Mouse (Mus musculus) megakaryocyte, adult 5-6 weeks (primary cell): ENCODE results near the gene Rhcg. TPM values are rescaled to one million over a fixed set of nuclear protein-coding genes. Genes with fewer than 3 reads are reported as not detected.
A peak's percentile ranks its signal among the peaks of the same experiment; 100 is the strongest.

Experiments used
- ATAC-seq: 2 replicates; pipeline ENCODE4 v1.8.0; 2016; ENCODE audit warnings: mild to moderate bottlenecking, inconsistent platforms; ENCODE audit not compliant: poor library complexity, severe bottlenecking
- total RNA-seq, 2 experiments: library from RNA; stranded (forward) in 1 of 2; stranded (reverse) in 1 of 2; fragments of 153-499, 151-499 nt in 1 of 2; fragments of 221-1000, 200-1000 nt in 1 of 2; gene quantifications; 2 replicates each; pipeline versions ENCODE4 v1.2.3 to v1.2.4; 2015 to 2017

Gene Rhcg
- total RNA-seq, 2 experiments from 2014 or later, result 0.18 TPM; not detected in 1

DNA sequence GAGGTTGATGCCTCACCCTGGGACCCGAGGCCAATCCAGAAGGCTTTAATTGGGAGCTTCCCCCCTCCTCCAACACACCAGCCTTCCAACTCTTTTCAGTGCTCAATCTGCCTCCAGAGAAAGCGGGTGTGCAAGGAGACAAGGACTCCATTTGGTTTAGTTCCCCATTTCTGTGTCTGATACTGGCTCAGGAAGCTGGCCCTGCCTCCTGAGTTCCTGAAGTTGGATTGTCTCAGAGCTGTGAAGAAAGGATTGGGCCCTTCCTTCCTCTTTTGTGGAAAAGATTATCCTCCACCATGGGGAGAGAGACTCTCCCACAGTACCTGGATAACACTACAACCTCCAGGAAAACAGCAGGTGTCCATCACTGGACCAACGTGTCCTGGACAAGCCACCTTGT lies 10.7 kb downstream of the Rhcg start:
- peak; percentile 51 for ATAC-seq

DNA sequence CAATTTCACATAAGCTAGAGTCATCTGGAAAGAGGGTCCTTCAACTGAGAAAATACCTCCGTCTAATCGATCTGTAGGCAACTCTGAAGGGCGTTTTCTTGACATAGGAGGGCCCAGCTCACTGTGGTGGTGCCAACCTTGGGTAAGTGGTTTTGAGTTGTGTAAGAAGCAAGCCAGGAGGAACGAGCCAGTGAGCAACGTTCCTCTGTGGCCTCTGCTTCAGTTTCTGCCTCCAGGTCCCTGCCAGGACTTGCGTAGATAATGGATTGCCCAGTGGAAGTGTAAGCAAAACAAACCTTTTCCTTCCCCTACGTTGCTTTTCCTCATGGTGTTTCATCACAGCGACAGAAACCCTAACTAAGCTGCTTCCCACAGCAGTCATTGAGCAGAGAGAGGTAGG lies 15.5 kb downstream of the Rhcg start:
- peak; percentile 78 for ATAC-seq

DNA sequence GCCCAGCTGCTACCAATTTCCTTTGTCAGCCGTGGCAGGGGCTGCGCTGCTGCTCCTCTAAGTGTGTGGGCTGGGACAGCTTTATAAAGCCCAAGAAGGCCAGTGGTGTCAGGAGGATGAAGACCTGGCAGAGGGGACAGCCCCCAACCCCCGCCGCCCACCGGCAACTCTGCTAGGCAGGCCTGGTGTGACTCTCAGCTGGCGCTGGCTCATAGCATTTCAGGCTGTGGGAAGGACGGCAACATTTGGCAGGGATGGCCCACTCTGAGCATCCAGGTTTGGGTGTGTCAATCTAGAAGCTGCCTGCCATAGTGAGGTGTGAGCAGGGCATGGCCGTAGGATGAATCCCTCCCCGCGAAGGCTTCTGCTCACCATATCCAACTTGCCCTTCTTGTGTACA lies 17.3 kb downstream of the Rhcg start:
- ATAC-seq, result no peak

DNA sequence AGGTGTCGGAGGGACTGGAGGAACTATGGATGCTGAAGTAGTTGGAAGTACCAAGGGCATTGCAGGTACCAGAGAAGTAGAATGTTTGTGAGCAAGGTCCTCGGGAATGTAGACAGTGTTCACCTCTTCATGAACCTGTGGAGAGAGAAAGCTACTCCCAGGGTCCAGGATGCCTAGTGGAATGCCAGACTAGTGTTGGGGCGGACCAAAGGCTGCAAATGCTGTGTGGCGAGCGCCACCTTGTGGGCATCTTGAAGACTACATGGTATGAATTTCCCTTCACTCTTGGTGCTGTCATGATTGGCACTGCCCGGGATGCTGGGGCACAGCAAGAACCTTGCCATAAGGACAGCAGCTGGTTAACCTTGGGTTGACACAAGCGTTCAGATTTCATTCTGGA lies 22.6 kb downstream of the Rhcg start:
- peak; percentile 80 for ATAC-seq

DNA sequence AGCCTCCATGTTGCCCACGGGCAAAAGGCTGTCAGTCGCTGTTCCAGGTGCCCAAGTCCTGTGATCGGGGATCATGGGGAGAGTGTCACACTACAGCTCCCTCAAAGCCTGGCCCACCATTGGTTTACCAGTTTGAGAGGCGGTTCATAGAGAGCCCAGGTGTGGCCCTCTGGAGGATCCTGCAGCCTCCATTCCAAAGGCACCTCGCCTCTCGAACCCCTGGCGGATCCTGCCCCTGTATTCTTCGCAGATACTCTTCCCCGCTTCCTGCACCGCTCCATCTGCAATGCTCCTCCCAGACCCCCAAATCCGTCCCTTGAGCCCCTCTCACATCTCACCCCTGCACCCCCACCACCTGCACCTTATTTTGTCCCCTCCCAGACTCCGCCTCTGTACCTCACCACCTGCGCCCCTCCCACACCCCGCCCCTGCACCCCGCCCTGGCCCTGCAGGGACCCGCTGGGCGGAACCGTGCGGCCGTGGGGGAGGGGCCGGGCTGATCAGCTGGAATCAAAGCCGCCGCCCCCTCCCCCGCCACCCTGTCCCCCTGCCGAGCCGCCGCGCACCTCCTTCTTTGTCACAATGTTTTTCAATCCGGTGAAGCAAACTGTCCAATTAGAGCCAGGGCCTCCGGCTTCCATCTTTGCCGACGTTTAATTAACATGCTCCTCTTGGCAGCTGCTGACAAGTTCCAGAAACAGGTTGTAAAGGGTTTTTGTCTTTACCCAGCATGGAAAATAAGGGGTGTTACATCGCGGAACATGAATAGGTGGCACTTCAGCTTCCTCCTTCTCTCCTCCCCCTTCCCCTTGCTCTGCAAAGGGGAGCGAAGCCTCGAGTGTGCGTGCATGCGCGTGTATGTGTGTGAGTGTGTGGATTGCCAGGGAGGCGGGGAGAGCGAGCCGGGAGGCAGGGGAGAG lies 25.4 kb downstream of the Rhcg start:
- 0 out of 2 replicates have a peak, but pooled peaks have one; percentile 50 for ATAC-seq

DNA sequence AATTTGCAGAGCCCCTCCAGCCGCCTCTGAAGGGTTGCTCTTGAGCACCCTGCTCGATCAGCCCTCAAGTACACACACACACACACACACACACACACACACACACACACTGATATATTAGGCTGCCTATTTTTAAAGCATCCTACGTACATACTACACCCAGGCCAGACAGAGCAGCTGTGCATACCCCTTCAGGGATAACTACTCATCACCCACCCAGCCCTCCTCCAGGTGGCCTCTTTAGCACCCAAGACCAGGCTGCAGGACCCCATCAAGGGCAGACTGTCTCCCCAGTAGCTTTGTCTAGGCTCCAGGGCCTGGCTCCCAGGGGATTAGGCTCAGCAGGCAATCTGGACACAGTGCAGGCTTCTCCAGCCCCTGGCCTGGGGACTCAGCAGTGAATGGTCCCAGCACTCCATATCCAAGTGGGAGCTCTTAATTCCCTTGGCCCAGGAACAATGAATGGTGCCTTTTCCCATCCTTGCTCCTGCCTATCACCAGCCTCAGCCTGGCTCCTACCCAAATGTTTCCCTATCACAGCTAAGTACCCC lies 26.8 kb downstream of the Rhcg start:
- ATAC-seq, result no peak

DNA sequence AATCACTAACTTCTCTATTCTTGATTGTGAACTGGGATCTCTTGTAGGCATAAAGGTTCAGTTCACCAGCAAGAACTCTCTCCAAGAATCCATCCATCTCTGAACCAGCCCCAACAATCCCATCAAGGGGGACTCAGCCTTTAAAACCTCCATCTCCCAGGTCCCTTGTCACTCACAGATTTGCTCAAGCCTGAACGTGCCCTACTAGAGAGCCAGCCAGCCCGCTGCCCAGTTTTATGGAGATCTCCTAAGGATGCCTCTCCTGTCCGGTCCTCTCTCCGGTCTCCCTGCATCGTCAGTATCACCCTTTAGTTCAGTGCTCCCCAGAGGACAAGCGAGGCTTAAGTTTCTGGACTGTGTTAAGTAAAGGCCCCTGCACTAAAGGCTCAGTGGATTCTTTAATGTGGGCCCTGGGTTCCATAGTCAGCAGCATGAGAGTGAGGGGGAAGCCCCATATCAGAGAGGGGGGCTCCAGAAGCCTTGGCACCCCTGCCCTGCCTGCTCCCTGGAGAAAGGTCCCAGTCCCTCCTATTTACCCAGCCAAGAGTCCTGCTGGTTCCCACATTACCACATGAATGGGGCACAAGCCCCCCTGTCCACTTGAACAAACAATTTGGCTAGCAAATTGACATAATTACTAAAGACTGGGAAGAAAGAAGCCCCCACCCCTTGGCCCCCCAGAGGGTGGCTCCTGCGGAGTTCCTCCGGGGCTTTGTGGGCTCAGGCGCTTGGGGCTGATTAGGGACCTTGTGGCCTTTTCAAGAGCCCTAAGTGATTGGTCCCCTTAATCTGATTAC lies 27.5 kb downstream of the Rhcg start:
- no peak for ATAC-seq

DNA sequence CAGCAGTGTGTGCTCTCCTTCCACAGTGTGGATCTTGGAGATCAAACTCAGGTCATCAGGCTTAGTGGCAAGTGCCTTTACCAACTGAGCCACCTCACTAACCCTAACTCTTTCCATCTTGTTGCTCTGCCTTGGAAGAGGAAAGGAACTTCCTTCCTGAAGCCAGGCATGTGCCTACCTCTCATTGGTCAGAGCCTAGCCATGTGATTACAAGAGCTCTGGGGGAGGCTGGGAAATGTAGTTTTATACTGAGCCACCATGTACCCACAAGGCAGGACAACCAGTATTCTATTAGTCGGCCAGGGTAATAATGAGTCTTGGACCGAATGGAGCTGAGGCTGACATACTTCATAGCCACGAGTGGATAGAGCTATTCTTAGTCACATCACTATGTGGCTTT lies 29.2 kb downstream of the Rhcg start:
- no peak for ATAC-seq

DNA sequence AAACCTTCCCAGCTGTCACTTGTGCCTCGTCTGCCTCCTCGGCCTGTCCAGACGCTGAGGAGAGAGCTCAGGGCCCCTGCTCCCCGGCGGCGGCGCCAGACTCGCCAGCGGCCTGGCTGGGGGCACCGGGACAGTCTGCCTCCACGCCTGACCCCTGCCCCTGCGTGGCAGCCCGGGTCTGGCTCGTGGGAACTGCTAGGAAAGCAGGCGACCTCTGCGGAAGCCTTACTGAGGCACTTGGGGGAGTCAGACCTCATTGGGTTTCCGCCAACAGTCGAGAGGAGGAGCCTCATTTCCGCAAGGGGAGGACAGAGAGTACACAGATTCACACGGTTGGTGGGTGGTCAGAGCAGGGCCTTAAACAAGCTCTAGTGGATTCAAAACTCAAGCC lies 38.6 kb downstream of the Rhcg start:
- no peak for ATAC-seq

DNA sequence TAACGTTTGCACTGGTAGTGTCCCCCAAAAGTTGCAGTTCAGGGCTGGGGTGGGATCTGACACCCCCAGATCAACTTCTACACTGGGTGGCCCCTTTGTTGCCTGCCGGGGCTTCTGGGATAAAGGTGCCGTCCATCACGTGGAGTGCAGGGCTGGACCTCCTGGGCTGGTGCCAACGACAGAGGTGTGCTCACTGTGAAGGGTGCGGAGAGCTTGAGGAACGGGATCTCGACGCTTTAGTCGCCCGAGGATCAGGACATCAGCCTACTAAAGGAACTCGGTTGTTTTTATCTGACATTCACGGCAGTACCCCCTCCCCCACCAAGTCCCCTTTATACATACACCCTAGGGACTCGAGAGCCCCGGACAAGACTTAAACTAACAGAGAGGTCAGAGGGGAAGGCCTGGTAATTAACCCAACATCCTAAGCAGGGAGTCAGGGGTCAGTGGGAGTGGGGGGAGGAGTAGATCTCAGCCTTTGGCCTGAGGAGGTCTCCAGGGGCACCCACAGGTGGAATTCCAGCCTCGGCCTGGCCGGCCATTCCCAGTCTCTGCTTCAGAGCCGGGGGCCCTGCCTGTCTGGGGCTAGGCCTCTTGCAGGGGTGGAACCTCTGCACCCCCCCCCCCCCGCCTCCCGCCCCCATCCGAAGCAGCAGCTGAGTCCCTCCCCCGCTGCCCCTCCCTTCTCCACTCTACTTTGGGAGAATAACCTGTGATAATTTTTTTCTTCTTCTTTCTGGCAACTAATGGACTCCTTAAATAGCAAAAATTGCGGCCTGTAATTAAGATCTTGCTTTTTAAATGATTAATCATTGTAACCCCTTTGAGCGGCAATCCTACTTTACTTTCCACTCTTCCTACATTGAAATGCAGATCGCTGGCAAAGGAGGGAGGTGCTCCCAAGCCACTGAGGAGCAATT lies 39.3 kb downstream of the Rhcg start:
- no peak for ATAC-seq

DNA sequence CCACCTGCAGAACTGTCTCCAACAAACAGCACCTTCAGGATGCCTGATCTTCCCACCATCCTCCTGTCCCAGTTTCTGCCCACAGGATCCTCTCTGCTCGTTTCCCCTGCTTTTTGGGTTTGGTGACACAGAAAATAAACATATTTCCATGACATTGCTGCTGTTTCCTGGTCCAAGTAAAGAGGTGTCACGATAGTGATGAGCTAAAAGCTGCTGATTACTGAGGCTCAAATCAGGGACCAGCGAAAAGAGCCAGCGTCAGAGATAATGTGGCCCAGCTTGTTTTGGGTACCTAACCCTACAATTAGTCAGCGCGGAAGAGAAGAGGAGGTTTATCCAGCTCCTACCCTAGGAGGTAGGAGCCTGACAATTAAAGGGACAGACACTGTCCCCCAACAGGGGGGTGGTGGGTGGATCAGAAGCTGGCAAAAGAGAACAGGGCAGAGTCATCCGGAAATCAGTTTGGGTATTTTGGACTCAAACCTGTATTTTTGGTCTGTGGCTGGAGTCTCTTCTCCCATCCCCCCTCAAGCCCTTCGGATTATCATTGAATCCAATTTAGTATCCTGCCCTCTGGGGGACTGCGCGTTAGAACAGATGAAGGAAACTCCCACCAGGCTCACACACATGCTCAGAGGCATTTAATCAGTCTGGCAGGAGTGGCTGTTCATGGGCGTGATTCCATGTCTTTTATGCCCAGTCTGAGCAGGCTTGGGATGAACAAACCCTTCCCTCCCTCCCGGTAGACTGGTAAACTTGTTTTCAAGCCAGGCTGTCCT lies 40.2 kb downstream of the Rhcg start:
- ATAC-seq, result no peak

DNA sequence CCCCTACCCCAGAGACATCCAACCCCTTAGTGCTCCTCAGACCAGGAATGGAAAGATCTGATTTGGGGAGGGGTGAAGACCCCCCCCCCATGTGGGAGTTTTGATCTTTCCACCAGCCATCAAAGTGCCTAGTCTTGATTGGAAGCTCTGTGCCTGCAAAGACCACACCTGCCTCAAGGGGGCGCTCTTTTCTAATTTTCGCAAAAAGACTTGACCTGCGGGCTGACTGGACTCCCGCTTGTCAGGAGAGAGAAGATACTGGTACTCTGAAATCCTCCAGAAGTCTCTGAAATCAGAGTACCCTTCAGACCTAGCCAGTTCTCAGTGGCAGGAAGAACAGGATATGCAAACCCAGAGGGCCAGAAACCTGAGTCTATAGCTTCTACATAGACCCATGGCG lies 40.8 kb downstream of the Rhcg start:
- ATAC-seq, result peak; percentile 56; the same call in 1 of the 2 replicates

DNA sequence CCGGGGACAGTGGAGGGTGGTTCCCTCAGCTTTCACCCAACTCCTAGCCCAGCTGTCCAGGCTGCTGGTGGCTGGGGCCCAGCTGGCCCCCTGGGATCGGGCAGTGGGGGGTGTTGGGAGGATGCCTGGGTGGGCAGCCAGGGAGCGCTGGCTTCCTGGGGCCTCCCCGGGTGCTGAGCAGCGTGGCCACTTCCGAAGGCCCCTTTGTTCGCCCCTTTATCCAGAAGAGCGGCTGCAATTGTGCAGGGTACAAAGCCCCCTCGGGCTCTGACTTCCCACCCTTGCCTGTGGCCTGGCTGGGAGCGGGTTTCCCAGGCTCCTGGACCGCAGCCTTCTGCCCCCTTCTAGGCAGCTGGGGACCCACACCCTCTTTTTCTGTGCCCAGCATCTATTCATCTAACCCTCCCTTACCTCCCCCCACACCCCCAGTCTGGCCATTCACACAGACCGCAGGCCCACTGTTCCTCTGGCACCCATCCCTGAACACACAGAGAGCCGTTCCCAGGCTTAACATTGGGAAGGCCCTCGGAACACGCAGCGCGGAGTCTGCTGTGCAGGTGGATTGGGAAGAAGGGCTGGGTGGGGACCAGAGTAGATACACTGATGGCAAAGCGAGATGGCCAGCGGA lies 45.2 kb downstream of the Rhcg start:
- ATAC-seq, result no peak

DNA sequence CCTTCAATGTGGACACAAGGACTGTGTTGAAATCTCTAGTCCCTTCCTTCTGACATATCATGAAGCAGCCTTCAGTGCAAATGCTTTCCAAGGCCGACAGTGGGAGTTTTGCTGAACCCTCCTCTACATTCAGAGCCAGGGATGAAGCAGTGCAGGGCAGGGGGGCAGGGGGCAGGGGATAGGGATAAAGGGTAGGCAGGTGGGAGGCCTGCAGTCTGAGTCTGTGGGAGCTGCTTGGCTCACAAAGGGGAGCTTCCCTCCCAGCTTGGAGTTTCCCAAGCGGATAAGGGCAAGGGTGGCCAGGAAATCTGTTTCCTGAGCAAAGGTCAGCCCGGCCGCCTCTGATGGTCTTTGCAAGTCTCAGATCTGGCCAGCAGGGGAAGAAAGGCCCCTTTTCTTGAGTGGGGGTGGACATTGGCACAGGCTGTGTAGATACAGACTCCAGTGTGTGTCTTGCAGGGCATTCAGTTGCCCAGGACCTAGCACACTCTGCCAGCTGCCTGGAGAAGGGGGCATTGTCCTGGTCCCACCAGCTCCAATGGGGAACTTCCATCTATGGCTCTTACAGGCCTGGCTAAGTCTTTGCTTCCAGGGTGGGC lies 48.4 kb downstream of the Rhcg start:
- ATAC-seq, result no peak

DNA sequence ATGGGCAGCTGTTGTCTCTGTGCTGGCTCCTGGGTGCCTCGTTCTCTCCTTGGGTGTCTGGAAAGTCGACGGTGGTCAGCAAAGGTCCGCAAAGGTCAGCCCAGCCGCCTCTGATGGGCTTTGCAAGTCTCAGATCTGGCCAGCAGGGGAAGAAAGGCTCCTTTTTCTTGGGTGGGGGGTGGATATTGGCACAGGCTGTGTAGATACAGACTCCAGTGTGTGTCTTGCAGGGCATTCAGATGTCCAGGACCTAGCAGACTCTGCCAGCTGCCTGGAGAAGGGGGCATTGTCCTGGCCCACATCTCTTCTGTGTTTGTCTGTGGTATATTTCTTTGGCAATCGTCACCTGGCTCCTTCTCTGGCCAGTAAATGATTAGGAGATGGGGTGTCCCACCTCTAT lies 49.2 kb downstream of the Rhcg start:
- ATAC-seq, result no peak

DNA sequence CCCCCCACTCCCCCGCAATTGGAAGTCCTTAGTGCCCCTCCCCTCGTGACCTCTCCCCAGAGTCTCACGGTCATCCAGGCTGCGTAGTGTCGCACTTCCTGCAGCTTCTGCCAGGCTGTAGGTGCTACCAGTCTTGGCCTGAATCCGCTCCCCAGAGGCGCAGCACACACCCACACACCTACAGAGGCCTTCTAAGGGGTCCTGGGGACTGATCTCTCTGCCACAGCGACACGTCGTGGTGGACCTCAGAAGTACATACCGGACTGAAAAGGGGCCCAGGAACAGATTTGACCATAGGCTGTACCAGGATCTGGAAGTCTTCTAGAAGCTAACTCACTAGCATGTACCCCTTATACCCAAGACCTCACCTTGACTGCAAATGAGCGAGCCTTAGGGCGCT lies 53.8 kb downstream of the Rhcg start:
- no peak for ATAC-seq

DNA sequence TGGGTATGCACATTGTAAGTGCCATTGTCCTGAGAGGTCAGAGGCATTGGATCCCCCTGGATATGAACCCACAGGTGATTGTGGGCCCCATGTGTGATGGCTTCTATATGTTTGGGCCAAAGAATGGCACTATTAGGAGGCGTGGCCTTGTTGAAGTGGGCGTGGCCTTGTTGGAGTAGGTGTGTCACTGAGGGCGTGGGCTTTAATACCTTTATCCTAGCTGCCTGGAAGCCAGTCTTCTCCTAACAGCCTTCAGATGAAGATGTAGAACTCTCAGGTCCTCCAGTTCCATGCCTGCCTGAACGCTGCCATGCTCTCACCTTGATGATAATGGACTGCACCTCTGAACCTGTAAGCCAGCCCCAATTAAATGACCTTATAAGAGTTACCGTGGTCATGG lies 55.1 kb downstream of the Rhcg start:
- ATAC-seq, result no peak

DNA sequence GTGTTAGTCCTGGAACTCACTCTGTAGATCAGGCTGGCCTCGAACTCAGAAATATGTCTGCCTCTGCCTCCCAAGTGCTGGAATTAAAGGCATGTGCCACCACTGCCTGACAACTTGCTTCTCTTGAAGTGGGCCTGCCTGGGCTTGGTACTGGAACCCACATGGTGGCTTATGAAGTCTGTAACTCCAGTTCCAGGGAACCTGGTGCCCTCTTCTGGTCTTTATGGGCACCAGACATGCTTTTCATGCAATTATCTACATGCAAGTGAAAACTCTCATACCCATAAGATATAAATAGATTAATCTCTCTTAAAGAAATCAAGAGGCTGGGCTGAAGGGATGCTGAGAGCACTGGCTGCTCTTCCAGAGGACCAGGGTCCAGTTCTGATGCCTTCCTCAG lies 58.8 kb downstream of the Rhcg start:
- ATAC-seq, result no peak

DNA sequence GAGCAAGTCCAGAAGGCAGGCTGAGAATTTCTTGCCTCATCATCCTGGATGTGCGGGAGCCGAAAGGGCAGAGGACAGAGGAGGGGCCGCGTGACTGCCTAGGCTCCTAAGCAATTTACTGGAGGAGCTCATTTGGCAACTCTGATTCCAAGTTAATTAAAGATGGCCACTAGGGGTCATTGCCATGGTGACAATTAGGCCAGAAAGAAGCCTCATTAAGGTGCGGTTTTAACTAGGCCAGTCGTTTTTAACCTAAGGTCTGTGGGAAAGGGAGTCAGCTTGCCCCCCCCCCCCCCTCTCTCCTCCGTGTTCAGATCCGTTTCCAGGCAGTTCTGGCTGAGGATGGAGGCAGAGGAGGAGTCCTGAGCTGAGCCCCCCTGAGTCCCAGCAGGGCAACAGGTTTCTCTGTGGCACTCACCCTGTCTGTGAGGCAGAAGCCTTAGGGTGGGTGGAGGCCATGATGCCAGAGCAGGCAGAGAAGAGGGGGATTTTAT lies 59.7 kb downstream of the Rhcg start:
- no peak for ATAC-seq
